Mouse (Mus musculus) megakaryocyte-erythroid progenitor cell, adult 5 weeks (primary cell): Measurements from ENCODE around the gene Gm853. TPM values are rescaled to one million over a fixed set of nuclear protein-coding genes. Genes with fewer than 3 reads are reported as not detected.

ENCODE experiments used
- polyA plus RNA-seq: library from polyadenylated mRNA; stranded (reverse); fragments of >175 nt; gene quantifications from 2 replicates; pipeline ENCODE4 v1.2.3, GENCODE M21; 2012

The Gm853 gene
- polyA plus RNA-seq: not detected in 2 replicates

GRCm38 (mm10) chr4:130222179-130222578 is at the start of gene Gm853:
TSS of gene Gm853 (minus strand) at chr4:130222401.

GRCm38 (mm10) chr4:130175072-130175711 is 47.0 kb downstream of the Gm853 start, which contains the start of gene Tinagl1:
TSS of gene Tinagl1 (minus strand) at chr4:130175122.

Other genes starting within 250 kb of the Gm853 start
- gene Adgrb2, start 237.5 kb downstream of the Gm853 start, polyA plus RNA-seq: 2.0 and 2.4 TPM in 2 replicates
- gene Col16a1, start 174.6 kb downstream of the Gm853 start, polyA plus RNA-seq: 4.6 and 11.7 TPM in 2 replicates
- 11.3 and 16.3 TPM in 2 replicates for gene Pef1, start 119.8 kb downstream of the Gm853 start, polyA plus RNA-seq
- gene Hcrtr1, start 83.0 kb downstream of the Gm853 start, polyA plus RNA-seq: not detected in 2 replicates
- gene Tinagl1, start 47.3 kb downstream of the Gm853 start, polyA plus RNA-seq: 8.4 and 8.8 TPM in 2 replicates
- not detected in 2 replicates for gene Serinc2, start 56.8 kb upstream of the Gm853 start, polyA plus RNA-seq
- not detected in 2 replicates for gene Fabp3, start 86.2 kb upstream of the Gm853 start, polyA plus RNA-seq
- gene Gm10570, start 86.3 kb upstream of the Gm853 start, polyA plus RNA-seq: not detected in 2 replicates
- 12.5 and 12.6 TPM in 2 replicates for gene Zcchc17, start 137.5 kb upstream of the Gm853 start, polyA plus RNA-seq
- 57.2 and 61.4 TPM in 2 replicates for gene Snrnp40, start 137.7 kb upstream of the Gm853 start, polyA plus RNA-seq